Mouse (Mus musculus): ENCODE results near the gene Gemin5.

The Gemin5 gene

DNA sequence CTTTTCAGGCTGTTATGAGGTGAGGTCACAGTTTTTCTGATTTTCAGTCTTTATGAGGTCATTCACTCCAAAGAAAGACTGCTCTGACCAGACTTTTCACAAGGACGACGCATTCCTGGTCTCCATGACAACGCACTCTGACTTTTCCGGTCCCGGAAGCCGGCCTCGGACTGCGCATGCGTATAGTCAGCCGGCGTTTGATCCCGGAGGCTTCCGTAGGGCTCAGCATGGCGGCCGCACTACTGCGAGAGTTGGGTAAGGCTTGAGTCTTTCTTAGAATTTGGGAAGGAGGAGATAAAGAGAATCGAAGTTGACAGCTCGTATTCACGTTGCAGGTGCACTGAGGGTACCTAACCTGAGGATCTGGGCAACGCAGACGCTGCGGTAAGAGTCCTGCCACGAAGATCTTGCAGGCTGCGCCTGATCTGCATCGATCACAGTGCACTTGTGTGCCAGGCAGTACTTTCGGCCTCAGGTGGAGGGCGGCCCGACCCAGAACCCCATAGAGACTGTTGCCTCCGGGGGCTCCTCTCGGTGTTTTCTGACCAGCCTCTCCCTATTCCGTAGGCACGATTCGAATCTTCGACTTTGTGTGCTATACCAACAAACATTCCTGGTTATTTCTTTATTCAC is 3.2 kb upstream of the Gemin5 start, which contains the start of gene Mrpl22:
TSS of gene Mrpl22 (plus strand) at position 203 of the 633 bp plus-strand sequence.
- DNase-seq (ENCODE audit: low read depth), result peak; percentile 99

DNA sequence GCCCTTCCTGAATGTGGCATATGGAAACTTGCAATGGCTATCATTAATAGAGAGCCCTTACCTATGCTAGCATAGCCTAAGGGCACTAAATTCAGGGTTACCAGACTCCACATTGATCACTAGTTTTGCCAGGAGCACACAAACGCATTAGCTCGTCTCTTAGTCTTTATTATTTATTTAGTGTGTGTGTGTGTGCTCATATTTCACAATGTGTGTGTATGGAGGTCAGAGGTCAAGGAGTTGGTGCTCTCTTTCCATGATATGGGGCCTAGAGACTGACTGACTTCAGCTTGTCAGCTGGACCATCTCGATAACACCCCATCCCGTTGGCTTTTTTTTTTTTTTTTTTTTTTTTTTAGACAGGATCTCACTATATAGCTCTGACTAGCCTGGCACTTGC is 1.3 kb upstream of the Gemin5 start:
- no peak for DNase-seq (ENCODE audit: low read depth)

DNA sequence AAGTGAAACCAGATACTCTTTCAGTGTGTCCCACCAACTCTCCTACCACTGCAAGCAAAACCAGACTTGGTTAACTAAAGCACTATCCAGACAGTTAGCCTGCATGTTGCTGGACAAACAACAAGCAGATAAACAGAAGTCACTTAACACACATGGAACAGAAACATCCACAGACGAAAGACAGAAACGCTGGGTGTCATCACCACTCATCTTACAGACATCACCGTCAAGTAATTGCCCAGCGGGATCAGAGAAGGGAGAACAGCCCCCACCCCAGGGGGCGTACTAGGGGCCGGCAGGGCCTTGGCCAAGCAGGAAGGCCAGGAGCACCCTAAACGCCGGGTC is 545 bp downstream of the Gemin5 start:
- no peak for DNase-seq (ENCODE audit: low read depth)

DNA sequence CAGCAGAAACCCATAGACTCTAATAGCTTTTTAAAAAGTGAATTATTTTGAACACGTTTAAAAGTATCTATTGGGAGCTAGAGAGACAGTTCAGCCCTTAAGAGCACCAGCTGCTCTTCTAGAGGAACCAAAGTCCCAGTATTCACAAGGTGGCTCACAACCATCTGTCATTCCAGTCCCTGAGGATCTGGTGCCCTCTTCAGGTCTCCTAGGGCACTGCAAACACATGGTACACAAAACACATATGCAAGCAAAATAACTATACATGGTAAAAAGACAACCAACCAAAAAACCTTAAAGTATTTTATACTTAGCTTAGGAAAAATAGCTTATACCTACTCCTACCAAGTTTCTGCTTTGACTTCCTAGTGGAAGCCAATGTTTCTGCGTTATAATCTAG is 3.3 kb downstream of the Gemin5 start:
- DNase-seq (ENCODE audit: low read depth), result peak; percentile 31

DNA sequence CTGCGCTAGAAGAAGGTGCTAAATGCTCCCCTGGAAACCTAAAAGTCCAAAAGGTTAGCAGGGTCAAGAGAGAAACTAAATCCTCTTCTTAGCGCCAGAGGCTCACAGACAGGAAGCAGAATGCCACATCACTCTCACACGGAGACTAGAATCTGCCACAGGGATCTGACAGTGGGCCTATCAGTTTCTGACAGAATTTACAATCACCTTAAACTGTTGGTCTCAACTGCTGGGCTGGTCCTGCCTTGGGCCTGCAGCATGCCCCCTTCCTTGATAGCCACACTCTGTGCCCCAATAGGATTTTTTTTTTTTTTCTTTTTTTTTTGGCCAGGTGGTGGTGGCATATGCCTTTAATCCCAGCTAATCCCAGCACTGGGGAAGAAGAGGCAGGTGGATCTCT is 11.5 kb downstream of the Gemin5 start:
- DNase-seq (ENCODE audit: low read depth), result no peak

DNA sequence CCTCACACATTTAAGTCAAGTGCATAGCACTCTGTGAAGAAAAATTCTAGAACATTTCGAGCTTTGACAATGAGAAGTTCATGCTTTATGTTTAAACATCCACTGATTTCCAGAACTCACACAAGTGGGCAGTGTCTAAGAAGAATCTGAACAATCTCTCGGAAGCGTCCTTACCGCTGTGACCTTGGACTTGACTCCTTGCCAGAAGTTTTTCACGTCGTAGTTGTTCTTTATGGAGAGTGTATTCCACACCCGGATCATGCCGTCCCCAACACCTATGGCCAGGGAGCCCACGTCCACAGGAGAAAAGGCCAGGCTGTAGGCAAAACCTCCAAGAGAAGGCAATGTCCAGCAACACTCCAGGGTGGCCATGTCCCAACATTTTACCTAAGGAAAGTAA is 12.9 kb downstream of the Gemin5 start:
- DNase-seq (ENCODE audit: low read depth), result no peak

DNA sequence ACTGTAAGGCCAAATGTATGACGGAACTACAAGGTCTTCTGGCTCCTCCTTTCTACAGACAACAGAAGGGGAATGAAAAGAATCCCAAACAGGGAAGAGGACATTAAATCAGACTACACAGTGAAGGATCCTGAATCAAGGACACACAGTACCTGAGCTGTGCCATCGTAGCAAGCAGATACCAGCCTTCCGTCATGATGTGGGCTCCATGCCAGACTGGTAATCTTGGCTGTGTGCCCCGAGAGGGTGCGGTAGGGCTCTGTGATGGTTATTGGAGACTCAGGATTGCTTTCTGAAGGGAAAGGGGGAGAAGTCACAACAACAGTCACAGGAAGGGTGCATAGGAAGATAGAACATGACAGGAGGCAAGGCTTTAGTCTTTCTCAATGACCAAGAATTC is 22.1 kb downstream of the Gemin5 start:
- DNase-seq (ENCODE audit: low read depth), result no peak

DNA sequence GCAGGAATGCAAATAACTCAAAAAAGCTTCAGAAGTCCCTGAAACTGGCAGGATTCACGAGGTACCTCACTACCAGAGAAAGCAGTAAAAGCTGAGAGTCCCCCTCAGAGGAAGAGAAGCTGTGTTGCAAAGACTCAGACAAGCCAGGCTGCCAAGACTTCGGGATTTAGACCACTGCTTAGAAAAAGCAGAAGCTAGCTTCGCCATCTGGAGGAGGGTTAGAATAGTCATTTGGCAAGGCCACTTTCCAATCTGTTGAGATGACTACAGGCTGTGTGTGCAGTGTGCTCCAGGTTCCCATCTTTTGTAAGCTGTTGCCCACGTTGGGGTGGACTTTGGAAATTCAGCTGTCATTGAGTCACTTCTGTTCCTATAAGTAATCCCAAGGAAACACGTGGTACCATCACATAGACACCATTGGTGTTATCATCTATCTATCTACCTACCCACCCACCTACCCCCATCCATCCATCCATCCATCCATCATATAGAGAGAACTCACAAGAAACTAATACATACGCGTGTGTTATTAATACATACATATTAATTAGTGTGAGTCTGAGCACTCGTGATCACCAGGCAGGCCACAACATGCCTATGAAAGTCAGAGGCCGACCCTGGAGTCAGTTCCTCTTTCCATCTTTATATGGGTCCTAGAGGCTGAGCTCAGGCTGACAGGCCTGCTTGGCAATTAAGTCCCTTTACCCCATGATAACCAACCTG is 24.5 kb downstream of the Gemin5 start:
- DNase-seq (ENCODE audit: low read depth), result no peak

DNA sequence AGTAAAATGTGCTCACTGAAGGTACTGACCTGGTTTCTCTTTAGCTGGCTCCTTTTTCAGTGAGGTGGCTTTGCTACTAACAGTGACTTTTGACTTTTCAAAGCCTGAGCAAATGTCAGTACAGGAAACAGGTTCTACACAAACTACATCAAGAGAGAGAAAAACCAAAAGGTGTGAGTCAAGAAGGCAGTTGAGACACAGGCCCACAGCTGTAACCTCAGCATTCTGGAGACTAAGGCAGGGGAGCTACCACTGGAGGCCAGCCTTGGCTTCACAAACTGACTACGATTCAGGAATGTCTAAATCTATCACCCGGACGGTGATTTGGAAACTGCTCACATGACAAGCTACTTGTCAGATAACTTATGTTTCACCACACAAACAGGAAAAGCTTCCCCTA is 28.9 kb downstream of the Gemin5 start:
- DNase-seq (ENCODE audit: low read depth), result no peak

DNA sequence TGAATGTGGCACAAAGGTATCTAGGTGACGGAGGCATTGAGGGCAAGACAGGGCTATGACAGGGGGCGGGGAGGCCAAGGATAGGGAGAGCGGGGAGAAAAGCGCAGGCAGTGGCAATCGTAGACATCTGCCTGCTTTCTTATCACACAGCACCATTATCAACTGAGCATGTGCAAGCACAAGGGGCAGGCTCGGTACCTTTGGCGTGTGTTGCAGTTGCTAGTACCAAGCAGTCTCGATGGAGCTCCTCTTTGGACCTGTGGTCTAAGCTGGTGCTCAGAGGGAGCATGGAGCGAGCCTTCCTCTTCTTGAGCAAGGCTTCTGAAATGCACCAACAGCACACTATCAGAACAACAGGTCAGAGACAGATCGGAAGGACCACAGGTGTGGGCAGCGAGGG is 29.5 kb downstream of the Gemin5 start:
- no peak for DNase-seq (ENCODE audit: low read depth)

DNA sequence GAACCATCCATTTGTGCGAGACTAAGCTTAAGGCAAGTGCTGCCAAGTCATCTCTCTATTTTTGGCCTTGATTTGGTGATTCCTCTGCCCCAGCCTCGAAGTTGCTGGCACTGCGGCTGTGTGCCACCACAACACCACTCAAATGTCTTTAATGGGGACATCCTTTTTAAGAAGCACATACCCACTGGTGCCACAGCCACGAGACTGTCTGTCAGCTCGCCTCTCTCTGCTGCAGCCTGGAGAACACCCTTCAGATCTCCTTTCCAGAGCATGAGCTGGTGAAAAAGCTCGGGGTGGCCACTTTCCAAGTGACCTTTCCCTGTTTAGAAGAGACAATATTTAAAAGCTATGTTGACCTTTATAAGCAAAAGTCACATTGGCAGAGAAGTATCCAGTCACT is 31.7 kb downstream of the Gemin5 start:
- DNase-seq (ENCODE audit: low read depth), result no peak

DNA sequence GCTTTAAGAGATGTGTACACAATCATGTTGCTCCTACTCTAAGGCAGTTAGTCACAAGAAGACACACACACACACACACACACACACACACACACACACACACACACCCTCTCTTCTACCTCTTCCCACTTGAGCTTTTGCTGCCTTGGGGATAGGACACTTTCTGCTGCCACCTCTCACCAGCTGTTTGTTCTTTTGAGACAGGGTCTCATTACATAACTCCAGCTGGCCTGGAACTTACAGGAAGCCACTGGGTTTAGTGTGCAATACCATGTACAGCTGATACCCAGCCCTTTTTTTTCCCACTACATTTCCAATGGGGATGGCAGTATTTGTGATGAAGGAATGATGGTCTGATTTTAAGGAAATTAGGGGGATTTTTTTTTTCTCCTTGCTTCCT is 33.0 kb downstream of the Gemin5 start:
- DNase-seq (ENCODE audit: low read depth), result no peak

DNA sequence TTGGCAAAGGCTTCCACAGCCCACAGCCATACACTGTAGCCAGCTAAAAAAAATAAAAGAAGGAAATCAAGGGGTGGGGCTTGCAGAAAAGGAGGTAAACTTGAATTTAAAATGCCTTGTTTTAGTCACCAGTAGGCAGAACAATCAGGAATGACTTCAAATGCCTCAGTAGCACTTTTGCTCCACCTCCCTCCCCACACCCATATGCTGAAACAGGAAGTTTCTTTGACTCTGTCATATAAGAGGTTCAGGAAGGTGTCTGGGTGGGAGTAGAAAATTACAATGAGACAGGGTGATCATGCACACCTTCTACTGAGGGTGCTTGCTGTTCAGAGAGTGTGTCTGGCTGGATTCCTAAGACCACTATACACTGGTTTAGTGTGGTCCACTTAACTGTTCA is 33.5 kb downstream of the Gemin5 start:
- DNase-seq (ENCODE audit: low read depth), result no peak

DNA sequence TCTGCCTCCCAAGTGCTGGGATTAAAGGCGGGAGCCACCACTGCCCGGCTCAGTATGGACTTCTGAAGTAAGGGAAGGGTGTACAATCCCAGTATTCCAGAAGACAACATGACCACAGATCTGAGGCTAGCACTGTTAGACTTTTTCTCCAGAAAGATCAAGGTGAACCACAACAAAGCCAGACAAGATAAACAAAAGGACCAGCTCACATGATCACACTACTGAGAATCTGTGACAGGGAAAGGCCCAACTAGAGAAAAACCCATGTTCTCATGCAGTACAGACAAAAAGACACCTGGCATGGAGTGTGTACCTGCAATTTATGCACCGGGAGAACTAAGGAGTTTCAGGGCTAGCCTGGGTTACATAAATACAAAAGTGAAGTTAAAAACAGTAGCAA is 36.3 kb downstream of the Gemin5 start:
- no peak for DNase-seq (ENCODE audit: low read depth)

DNA sequence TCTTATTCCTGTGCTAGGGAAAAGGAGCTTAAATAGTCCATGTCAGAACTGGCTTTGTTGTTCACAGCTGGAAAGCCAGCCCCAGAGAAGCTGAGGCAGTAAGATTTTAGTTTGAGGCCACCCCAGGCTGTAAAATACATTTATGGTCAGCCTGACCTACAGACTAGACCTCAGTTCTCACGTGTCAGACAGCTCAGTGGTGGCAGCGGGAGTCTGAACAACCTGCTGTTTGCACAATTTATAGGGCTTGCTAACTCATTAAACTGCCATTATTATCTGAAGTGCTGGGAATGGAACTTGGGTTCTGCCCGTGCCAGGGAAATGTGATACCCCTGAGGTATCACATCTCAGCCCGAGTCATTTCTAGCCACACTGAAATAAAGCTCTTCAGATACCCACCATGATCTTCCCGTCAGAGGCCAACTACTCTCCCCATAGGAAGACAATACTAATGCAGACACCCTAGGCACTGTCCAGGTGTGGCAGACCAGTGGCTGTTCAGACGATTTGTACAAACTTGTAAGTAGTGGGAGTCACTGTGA is 39.0 kb downstream of the Gemin5 start:
- no peak for DNase-seq (ENCODE audit: low read depth)

DNA sequence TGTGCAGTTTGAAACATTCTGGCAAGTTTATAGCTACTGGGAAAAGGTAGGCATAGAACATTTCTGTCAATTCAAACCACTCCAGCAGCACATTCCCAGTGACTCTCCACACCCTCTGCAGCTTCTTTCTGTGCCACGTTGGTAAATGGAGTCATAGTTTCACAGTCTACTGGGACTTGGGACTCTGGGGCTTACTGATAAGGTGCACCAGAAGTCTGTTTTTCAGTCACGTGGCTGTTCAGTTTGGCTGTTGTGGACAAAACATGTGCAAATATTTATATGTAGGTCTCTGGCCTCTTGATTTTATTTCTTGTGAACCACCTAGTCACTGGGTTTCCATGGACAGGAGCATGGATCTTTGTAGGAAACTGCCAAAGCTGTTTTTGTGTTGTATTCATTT is 40.8 kb downstream of the Gemin5 start:
- no peak for DNase-seq (ENCODE audit: low read depth)

DNA sequence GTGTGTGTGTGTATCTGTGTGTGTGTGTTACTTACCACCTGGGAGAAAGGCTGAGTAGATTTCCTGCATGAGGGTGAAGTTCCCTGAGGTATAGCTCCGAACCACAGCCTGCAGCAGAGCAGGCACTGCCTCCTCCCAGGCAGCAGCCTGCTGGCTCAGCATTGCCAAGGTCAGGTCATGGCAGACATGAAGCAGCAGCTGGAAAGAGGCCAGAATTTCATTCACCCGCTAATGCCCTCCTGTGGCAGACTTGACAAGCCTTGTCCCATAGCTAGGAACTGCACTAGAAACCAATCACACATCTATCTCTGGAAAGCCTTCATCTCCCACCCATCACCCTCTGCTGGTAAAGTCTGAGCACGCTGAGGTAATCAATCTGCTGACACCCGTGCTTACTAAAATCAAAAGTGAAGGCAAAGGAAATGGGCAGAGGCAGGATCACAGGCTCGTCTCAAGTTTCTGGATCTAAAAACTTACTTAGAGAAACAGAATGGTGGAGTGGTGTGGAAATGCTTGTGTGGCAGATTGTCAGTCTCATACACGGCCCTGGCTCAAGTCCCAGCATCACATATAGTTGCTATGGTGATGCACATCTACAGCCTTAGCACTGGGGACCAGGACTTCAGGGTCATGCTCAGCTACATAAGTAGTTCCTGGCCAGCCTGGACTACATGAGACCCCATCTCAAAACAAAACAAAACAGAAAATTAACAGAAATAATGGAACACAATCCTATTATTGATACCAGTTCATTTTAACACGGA is 41.8 kb downstream of the Gemin5 start:
- peak; percentile 64 for DNase-seq (ENCODE audit: low read depth)

DNA sequence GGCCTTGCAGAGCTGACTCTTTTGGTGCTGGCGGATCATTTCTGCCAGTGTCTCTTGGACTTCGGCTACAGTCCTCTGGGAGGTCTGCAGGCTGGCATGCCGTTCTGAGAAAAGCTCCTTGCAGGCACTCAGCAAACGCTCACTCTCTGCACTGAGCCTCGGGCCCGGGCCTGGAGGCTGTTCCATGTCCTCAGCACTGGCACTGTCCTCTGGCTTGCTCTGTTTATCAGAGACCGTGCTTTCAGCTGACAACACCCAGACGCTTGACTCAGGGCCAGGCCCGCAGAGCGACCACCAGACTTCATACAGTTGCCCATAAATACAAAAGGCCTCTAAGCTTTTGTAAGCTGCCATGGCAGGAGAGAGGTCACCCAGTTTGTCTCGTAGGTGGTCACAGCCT is 43.3 kb downstream of the Gemin5 start:
- DNase-seq (ENCODE audit: low read depth), result no peak

DNA sequence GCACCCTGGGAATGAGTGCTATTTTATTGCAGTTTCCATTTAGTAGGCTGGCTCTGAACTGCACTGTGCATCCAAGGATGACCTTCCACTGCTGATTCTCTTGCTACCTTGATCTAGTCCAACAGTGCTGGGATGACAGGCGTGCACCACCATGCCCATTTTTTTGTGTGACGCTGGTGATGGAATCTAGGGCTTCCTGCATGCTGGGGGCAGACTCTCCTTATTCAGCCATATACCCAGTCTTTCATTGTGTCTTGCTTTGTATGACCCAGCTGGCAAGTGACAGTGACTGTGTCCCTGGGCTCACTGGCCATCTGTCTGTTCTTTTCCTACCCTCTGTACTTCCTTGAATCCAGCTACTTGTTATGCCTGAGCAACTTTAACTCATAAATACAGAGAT is 44.6 kb downstream of the Gemin5 start:
- DNase-seq (ENCODE audit: low read depth), result no peak

DNA sequence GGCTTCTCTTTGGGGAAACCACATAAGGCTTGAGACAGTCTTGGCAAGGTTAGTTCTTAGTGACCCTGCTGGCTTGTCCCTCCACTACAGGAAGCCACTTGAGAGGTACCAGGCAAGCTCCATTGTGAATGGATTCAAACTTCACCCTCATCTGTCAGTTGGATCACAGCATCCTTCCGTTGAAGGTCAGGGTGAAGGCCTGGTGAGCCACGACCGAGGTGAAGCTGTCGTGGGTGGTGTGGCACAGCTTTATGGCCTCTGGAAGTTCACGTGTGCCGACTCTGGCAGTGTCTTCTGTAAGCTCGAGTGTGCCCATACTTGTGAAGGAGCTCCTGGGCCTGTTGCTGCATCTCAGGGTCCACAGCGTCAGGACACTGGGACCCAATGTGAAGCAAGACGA is 47.0 kb downstream of the Gemin5 start:
- no peak for DNase-seq (ENCODE audit: low read depth)

DNA sequence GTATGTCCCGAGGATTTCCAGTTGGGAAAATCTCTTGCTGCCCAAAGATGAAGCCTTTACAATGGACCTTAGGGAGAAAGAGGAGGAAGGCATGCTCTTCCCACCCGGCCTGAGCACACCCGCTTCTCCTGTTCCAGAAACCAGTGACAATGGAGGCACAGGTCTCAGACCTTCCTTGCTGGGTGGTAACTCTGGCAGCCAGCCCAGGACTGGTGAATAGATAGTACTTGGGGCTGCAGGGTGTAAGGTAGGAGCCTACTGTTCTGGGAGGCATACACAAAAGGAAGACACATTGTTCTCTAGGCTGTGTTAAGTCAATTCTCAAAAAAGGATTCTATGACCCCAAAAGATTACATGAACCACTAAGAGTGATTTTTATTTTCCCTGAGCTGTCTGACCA is 47.7 kb downstream of the Gemin5 start:
- DNase-seq (ENCODE audit: low read depth), result no peak

DNA sequence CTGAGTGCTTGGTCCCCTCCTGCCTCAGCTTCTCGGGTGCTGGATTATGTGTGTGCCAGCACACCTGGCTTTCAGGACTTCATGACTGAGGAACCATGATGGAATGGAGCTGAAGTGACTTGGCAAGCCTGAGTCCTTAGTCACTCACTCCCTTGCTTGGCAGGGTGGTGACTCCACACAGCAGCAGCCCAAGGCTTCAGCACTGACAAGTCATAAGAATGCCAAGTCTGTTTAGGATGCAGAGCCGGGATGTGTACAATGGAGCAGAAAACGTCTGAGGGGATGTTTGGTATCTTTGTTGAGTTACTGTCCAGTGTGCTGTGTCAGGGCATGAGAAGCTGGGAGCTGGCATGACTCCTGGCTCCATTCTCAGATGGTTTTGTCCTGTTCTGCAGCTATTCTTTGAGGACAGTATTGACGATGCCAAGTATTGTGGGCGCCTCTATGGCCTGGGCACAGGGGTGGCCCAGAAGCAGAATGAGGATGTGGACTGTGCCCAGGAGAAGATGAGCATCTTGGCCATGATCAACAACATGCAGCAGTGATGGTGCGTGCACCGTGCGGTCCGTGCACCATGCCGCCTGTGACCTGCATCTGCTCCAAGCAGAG is 51.2 kb downstream of the Gemin5 start:
- no peak for DNase-seq (ENCODE audit: low read depth)

DNA sequence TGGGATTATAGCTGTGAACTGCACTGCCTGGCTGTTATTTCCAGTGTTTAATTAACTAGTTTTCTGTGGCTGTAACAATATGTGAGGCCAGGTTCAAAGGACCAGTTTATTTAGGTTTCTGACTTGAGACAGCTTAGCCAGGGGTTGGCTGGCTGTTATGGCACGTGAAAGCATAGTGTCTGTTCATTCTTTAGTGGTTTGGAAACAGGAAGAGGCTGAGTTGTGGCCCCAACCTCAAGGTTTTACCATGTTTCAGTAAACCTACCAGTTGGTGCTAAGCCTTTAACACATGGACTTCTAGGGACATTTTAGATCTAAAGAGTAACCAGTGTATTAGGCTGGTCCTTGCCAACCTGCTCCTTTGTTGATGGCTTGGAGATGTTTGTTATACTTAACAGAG is 51.8 kb downstream of the Gemin5 start:
- DNase-seq (ENCODE audit: low read depth), result no peak

Data from NIH3T3 (cell line).